Mouse (Mus musculus): ENCODE measurements at regions not wholly inside any gene's neighbourhood (a gene's known extent, or its start where the extent isn't known, plus 50 kb on each side); places are given as distances from the start of the nearest gene placed in this dataset.

DNA sequence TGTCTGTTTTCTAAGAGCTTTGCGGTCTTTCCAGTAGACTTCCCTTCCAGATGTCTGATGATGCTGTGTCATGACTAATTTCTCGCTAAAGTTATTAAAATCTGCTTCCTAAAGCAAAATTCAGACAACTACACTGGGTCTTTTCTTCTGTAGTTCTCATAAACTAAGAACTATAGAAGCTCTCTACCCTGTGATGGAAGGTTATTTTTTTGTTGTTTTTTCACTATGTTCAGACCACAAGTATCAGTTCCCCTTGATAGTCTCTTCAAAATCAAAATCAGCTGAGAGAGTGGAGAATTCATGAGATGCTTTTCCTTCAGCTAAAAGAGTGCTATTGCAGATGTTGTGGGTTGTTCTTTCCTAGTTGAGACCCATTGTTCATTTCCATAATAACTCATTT, 85.1 kb upstream of the Ctsc start:
- TF ChIP-seq CTCF (IDR thresholded peaks at IDR 0.05) (no peak), EP300 (IDR thresholded peaks at IDR 0.05) (no peak)
